Mouse (Mus musculus): ENCODE measurements around the gene Fndc7. TPM values are rescaled to one million over a fixed set of nuclear protein-coding genes. Genes with fewer than 3 reads are reported as not detected.

Gene Fndc7
- polyA plus RNA-seq, 1 experiment from 2014 or later, result 0.05 TPM

- no peak for ATAC-seq
- no peak overlapping the region for H3K4me2 ChIP-seq (replicated peaks; ENCODE audit: low read depth)
- no peak overlapping the region for H3K9ac ChIP-seq (ENCODE audit: low read depth, low read length)
- no peaks in the 10 kb centered on the region for H3K9me3 ChIP-seq (ENCODE audit: control insufficient read depth)
- H3K27me3 ChIP-seq (replicated peaks; ENCODE audit: control insufficient read depth, insufficient read depth, low read length), result no peaks in the 10 kb centered on the region
- H3K36me3 ChIP-seq (ENCODE audit: control insufficient read depth, insufficient read depth), result peaks cover 71% of the 10 kb centered on the region
- H3K4me3 ChIP-seq (ENCODE audit: low read depth, low read length), result no peak overlapping the region
- TF ChIP-seq CTCF (IDR thresholded peaks at IDR 0.05; ENCODE audit: low read depth), result no peak
- H3K4me1 ChIP-seq (replicated peaks; ENCODE audit: control insufficient read depth, insufficient read depth, low read length), result no peaks in the 10 kb centered on the region
- WGBS, result 91% methylated on average over 5 of the region's 5 CpGs
- no peak overlapping the region for H3K27ac ChIP-seq (ENCODE audit: low read depth, low read length)
Observed at GRCm38 (mm10) chr3:108805622-108806021, 84.2 kb downstream of the Fndc7 start.

Other genes starting within 250 kb of the Fndc7 start
- gene Clcc1, start 236.1 kb downstream of the Fndc7 start, polyA plus RNA-seq (2015; fragmentation: Nextera tagmentation; extraction: Ambion mirVana), result 43.5 and 45.6 TPM in 2 replicates
- gene Gpsm2, start 167.7 kb downstream of the Fndc7 start, polyA plus RNA-seq (2015; fragmentation: Nextera tagmentation; extraction: Ambion mirVana), result 26.7 and 27.8 TPM in 2 replicates
- gene Aknad1, start 150.3 kb downstream of the Fndc7 start, polyA plus RNA-seq (2015; fragmentation: Nextera tagmentation; extraction: Ambion mirVana), result 0.14 and 0.16 TPM in 2 replicates
- 40.5 and 48.6 TPM in 2 replicates for gene Stxbp3, start 49.5 kb downstream of the Fndc7 start, polyA plus RNA-seq (2015; fragmentation: Nextera tagmentation; extraction: Ambion mirVana)
- 29.5 and 38.0 TPM in 2 replicates for gene Prpf38b, start 21.7 kb upstream of the Fndc7 start, polyA plus RNA-seq (2015; fragmentation: Nextera tagmentation; extraction: Ambion mirVana)
- 0.29 and 0.38 TPM in 2 replicates for gene Henmt1, start 49.9 kb upstream of the Fndc7 start, polyA plus RNA-seq (2015; fragmentation: Nextera tagmentation; extraction: Ambion mirVana)
- gene Gm9857, start 50.4 kb upstream of the Fndc7 start, polyA plus RNA-seq (2015; fragmentation: Nextera tagmentation; extraction: Ambion mirVana), result not detected in 2 replicates
- 7.9 and 8.2 TPM in 2 replicates for gene Fam102b, start 137.6 kb upstream of the Fndc7 start, polyA plus RNA-seq (2015; fragmentation: Nextera tagmentation; extraction: Ambion mirVana)
- not detected in 2 replicates for gene Slc25a54, start 190.5 kb upstream of the Fndc7 start, polyA plus RNA-seq (2015; fragmentation: Nextera tagmentation; extraction: Ambion mirVana)
- gene Slc25a24, start 233.1 kb upstream of the Fndc7 start, polyA plus RNA-seq (2015; fragmentation: Nextera tagmentation; extraction: Ambion mirVana), result 18.7 and 20.9 TPM in 2 replicates